Mouse (Mus musculus): Measurements from ENCODE around the gene Rpl29.

- TF ChIP-seq CTCF (IDR thresholded peaks at IDR 0.05; ENCODE audit: low read depth, low read length) (no peak), POLR2A (IDR thresholded peaks at IDR 0.05; ENCODE audit: extremely low read depth, insufficient read depth, low read length) (no peak)
Measured at GRCm38 (mm10) chr9:106462430-106462800, 33.2 kb downstream of the Rpl29 start.

Data from liver, adult 2 months (tissue).